Mouse (Mus musculus): ENCODE measurements around the gene Grid2ip.

The Grid2ip gene

DNA sequence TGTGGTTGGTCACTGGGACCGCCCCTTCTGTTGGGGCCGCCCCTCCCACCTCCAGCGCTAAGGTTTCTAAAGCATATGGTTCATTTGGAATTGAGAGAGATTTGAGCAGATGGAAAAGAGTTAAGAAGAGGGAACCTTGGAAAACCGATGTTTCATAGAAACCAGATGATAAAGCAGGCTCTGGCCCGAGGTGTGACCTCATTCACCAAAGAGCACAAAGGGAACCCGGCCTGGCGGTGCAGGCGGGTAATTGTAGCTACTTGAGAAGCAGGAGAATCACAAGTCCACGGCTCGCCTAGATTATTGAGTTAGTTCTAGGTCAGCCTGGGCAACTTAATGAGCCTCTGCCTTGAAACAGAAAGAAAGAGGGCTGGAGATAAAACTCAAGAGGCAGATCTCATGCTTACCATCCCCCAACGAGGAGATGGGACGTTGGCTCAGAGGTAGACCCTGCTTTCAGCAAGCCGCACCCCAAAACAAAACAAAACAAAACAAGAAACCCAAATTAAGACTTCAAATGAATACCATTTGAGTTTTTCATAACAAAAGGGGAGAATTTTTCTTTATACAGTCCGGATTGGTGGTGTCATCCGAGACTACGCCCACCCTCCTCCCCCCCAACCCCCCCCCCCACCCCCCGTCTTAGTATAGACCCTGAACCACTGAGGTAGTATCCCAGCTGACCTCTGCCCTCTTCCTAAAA is at the start of gene Grid2ip:
Gene Grid2ip (plus strand): TSS at position 653 of the 703 bp plus-strand sequence.
- peak; percentile 67 for DNase-seq (ENCODE audit: low read depth, low spot score)

DNA sequence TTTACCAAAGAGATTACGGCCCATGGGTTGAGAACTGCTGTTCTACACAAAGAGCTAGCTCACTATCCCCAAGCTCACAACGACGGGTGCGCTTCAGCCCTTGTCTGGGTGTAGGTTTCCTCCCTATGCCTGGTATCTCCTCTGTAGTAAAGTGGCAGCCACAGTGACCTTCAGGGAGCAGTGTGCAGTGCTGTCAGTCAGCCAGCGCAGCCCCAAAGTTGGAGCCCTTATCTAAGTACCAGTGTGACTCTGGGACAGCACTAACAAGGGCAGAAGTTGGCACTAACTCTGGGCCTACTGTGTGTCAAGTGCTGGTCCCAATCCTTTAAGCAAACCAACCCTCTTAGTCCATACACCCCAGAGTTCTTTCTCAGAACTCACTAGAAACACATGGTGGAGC is 48.3 kb upstream of the Grid2ip start:
- DNase-seq (ENCODE audit: low read depth, low spot score), result no peak

- no peak for DNase-seq (ENCODE audit: low read depth, low spot score)
Observed at GRCm38 (mm10) chr5:143309916-143310315, 47.2 kb upstream of the Grid2ip start.

GRCm38 (mm10) chr5:143311886-143312285 is 45.3 kb upstream of the Grid2ip start:
- DNase-seq (ENCODE audit: low read depth, low spot score), result peak; percentile 95

DNA sequence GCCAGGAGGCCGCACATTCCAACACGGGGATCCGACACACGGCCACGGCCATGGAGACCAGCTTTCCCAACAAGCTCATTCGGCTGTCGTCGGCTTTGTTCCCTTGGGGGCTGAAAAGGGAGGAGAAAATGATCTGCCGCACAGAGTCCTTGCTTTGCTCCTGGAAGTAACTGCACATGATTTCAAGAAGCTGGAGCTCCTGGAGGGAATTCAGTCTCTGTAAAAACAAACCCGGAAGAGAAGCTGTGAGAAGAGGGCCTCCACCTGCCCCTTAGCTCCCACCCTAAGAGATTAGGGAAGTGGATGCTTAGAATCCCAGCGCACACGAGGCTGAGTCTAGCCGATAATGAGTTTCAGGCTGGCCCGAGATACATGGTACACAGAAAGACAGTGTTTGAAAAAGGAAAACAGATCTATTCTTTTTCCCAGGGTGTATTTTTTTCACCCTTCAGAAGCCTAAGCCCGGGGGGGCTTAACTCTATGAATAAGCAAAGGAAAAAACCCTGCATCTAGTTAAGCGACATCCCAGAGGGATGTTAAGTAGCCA is 42.9 kb upstream of the Grid2ip start:
- DNase-seq (ENCODE audit: low read depth, low spot score), result peak; percentile 25

GRCm38 (mm10) chr5:143314730-143315513 is 42.2 kb upstream of the Grid2ip start, which contains the start of gene E130309D02Rik:
TSS of gene E130309D02Rik (minus strand) at chr5:143315360.
- DNase-seq (ENCODE audit: low read depth, low spot score), result peak; percentile 92

DNA sequence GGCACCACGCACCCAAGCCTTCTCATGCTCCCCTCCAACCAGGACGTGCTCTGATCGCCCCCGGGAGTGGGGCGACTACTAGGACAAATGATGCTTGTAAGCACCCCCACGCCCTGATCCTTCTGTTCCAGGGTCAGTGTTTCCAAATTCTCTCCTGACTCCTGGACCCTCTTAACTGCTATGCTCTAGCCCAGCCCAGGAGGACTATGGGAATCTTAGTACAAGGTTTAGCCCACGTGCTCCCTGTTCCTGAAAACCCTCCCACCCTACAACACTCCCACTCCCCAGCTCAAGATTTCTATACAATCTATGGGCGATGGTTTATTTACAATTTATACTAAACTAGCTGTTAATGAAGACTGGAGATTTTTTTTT is 41.6 kb upstream of the Grid2ip start:
- DNase-seq (ENCODE audit: low read depth, low spot score), result no peak

GRCm38 (mm10) chr5:143316605-143317287 is 40.4 kb upstream of the Grid2ip start:
- DNase-seq (ENCODE audit: low read depth, low spot score), result no peak

DNA sequence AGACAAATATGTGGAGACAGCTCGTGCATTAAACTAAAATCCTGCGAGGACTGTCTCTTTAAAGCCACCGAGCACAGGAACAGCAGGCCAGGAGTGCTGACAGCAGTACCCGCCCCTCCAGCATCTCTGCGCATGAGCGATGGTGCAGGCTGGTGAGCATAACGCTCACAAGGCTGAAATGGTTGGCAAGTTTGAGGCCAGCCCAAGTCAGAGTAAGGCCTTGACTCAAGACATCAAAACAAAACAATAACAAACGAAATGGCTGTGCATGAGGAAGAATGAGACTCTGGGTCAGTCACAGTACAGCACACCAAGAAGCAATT is 39.9 kb upstream of the Grid2ip start:
- DNase-seq (ENCODE audit: low read depth, low spot score), result no peak

DNA sequence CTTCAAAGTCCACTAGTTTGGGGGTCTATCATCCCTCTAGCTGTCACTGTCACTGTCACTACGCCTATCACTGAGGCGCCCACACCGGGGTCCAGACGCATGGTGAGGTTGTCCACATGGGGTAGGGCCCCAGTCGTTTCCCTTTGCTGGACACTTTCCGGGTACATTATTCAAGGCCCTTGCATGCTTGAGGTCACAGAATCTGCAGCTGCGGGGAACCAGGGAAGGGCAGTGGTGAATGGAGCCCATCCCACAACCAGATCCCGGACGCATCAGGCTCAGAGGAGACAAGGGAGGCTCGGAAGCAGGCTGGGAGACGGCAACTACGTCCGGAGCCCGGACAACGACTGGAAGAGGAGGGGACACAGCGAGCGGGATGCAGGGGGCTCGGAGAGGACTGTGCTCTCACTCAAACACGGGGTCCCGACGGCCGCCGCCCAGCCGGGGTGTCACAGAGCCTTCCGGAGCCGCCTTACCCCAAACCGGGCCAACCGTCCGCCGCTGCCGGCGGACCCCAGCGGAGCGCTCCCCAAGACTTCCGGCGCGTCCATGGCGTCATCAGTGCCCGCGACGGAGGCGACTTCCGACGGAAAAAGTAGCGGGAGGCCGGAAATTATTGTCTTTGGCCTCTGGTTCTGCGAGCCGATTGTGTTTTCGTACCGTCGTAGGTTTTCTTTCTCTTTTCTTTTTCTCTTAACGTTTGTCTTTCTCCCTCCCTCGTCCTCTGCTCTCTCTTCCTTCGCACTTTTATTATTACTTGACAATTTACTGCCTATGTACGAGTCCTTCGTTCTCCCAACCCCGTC is 28.2 kb upstream of the Grid2ip start, which contains the start of gene Zdhhc4:
Gene Zdhhc4 (minus strand): TSS at position 567 of the 806 bp plus-strand sequence.
- DNase-seq (ENCODE audit: low read depth, low spot score), result peak; percentile 91

DNA sequence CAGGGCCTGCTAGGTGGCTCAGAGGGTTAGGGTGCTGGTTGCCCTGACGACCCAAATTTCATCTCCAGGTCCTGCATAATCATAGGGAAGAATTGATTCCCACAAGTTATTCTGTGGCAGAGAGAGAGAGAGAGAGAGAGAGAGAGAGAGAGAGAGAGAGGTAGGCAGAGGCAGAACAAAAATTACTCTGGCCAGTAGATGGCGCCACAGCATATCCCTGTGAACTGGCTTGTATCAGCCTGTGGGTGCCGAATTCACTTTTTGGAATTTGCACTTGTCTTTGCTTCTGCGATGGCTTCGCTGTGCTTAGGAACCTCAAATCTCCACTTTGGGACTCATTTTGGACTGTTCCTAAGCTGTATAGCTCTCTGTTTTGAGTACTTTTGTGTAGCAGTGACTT is 23.3 kb upstream of the Grid2ip start:
- peak; percentile 84 for DNase-seq (ENCODE audit: low read depth, low spot score)

DNA sequence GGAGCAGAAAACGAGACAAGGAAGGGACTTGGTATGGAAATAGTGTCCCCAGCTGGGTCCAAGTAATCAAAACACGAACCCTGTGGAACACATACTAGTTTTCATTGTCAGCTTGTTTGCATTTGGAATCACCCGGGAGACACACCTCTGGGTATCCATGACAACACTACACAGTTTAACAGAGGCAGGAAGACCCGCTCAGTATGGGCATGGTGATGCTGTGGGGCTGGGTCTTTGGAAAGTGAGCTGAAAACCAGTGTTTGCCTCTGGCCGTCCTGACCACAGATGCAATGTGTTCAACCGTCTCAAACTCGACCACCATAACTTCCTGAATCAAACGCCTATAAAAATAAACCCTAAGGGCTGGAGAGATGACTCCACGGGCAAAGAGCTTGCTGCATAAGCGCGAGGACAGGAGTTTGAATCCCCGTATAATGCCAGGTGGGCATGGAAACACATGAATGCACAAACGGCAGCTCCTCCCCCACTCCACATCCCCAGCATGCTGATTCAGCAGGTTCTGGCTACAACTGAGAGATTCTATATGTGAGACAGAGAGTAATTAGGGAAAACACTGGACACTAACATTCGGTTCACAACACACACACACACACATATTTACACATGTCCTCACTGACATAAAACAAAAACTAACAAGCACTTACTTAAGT is 22.6 kb upstream of the Grid2ip start:
- DNase-seq (ENCODE audit: low read depth, low spot score), result peak; percentile 42

- DNase-seq (ENCODE audit: low read depth, low spot score), result peak; percentile 23
Observed at GRCm38 (mm10) chr5:143335089-143335460, 22.1 kb upstream of the Grid2ip start.

DNA sequence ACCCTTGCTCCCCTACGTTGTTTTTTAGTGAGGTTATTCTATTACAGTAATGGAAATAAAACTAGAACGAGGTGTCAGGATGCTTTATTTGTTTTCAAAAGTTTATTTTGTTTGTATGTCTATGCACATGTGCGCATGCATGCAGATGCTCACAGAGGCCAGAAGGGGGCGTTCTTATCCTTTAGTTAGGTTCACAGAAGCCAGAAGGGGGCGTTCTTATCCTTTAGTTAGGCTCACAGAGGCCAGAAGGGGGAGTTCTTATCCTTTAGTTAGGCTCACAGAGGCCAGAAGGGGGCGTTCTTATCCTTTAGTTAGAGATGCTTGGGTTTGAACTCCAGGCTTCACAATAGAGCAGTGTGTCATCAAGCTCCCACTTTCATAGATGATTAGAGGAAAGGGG is 20.6 kb upstream of the Grid2ip start:
- peak; percentile 71 for DNase-seq (ENCODE audit: low read depth, low spot score)

- DNase-seq (ENCODE audit: low read depth, low spot score), result peak; percentile 69
Observed at GRCm38 (mm10) chr5:143339603-143340002, 17.5 kb upstream of the Grid2ip start.

DNA sequence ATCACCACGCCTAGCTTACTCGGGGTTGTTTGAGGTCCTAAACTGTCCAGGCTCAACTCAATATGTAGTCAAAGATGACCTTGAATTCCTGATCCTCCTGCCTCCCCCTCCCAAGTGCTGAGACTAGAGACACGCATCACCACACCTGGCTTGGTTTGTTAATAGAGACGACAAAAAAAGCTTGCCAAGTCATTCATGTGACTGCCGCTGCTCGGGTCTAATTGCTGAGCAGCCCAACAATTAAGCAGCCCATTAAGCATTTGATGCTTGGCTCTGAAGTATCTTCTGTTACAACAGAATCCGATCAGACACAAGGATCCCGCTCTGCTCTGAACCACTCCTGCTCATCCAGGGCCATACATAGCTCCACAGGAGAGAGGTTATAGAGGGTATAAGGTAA is 10.8 kb upstream of the Grid2ip start:
- peak; percentile 73 for DNase-seq (ENCODE audit: low read depth, low spot score)

- DNase-seq (ENCODE audit: low read depth, low spot score), result peak; percentile 47
Observed at GRCm38 (mm10) chr5:143356017-143356416, 1.1 kb upstream of the Grid2ip start.

- DNase-seq (ENCODE audit: low read depth, low spot score), result peak; percentile 49
Observed at GRCm38 (mm10) chr5:143357564-143357963, 426 bp downstream of the Grid2ip start.

DNA sequence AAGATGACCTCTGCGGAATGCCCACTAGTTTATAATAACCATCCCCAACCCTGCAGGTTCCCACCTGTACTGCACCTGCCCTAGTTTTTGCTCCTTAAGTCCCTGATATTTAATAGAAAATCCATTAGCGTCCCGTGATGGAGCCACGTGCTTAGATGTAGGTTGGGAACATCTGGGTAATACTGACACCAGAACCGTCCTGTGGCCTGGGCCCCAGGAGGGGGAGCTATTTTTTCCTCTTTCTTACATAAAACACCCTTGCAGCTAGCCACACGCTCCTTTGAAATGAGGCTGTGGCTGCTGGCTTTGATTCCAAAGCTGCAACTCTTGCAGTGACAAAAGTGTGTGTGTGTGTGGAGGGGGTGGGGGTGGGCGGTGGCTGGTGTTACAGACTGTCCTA is 2.1 kb downstream of the Grid2ip start:
- peak; percentile 60 for DNase-seq (ENCODE audit: low read depth, low spot score)

DNA sequence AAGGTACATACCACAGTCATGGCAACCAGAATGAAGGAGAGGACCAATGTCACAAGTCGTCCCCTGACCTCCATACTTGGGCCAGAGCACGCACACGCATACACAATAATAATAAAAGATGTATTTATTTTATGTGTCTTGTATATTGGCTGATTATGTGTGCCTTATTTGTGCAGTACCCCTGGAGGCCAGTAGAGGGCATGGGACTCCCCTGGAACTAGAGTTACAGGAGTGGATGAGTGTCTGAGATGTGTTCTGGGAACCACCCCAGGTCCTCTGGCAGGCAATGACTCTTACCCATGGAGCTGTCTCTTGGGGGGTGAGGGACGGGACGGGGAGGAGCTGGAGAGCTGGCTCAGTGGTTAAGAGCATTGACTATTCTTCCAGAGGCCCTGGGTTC is 2.9 kb downstream of the Grid2ip start:
- DNase-seq (ENCODE audit: low read depth, low spot score), result peak; percentile 80

DNA sequence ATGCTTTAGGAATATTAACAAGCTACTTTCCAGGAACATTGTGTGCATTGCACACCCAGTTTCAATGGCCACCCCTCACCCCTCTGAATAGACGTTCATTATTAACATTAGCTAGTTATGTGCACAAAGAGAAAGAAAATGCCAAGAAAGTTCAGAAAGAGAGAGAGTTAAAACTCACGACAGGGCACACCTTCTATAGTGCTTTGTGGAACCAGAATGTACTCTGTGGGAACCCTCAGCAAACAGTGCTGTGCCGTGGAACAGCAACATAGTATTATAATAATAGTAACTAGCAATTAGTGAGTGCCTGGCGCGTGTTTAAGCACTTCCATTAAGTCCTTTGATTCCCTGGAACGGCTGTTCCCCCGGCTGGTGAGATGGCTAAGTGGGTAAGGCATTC is 4.3 kb downstream of the Grid2ip start:
- DNase-seq (ENCODE audit: low read depth, low spot score), result no peak
